Mouse (Mus musculus) forebrain, embryonic 10.5 days (tissue): Measurements from ENCODE around the gene Pdss2. TPM values are rescaled to one million over a fixed set of nuclear protein-coding genes. Genes with fewer than 3 reads are reported as not detected.
A peak's percentile ranks its signal among the peaks of the same experiment; 100 is the strongest.

Source experiments
- DNase-seq: peaks from one replicate; pipeline ENCODE4 v3.0.0-alpha.2; 2017; ENCODE audit warnings: low spot score; ENCODE audit errors: extremely low spot score
- H3K27ac ChIP-seq: fragments of 300-500 bp; sonication (generic); 2 replicates; pipeline ENCODE4 v1.5.1; 2016; ENCODE audit warnings: mild to moderate bottlenecking
- H3K27me3 ChIP-seq: fragments of 300-500 bp; sonication (generic); 2 replicates; pipeline ENCODE4 v1.6.1; 2016; ENCODE audit warnings: mild to moderate bottlenecking; ENCODE audit not compliant: poor library complexity, severe bottlenecking
- H3K36me3 ChIP-seq: fragments of 300-500 bp; sonication (generic); replicated peaks from 2 replicates; pipeline ENCODE4 v1.6.1; 2016; ENCODE audit warnings: mild to moderate bottlenecking, moderate library complexity
- H3K4me1 ChIP-seq: fragments of 300-500 bp; sonication (generic); 2 replicates; pipeline ENCODE4 v1.6.1; 2016
- H3K4me3 ChIP-seq: fragments of 300-500 bp; sonication (generic); 2 replicates; pipeline ENCODE4 v1.5.1; 2016; ENCODE audit warnings: mild to moderate bottlenecking, moderate library complexity
- H3K9me3 ChIP-seq: fragments of 300-500 bp; sonication (generic); 2 replicates; pipeline ENCODE4 v1.6.1; 2016; ENCODE audit warnings: mild to moderate bottlenecking, moderate library complexity
- WGBS: fragments of 180-500 bp; shearing (Covaris S2); methylation state at CpG from one replicate; pipeline ENCODE4 v1.1.7; 2016; 5-methylcytosine and 5-hydroxymethylcytosine counted together
- polyA plus RNA-seq: library from polyadenylated mRNA; unstranded; fragments of >200 nt; fragmentation: Nextera tagmentation; extraction: Ambion mirVana; gene quantifications from 2 replicates; pipeline ENCODE4 v1.2.1, GENCODE M21; 2016

Pdss2 gene
- polyA plus RNA-seq, 1 experiment from 2014 or later, result 17.1 TPM

DNA sequence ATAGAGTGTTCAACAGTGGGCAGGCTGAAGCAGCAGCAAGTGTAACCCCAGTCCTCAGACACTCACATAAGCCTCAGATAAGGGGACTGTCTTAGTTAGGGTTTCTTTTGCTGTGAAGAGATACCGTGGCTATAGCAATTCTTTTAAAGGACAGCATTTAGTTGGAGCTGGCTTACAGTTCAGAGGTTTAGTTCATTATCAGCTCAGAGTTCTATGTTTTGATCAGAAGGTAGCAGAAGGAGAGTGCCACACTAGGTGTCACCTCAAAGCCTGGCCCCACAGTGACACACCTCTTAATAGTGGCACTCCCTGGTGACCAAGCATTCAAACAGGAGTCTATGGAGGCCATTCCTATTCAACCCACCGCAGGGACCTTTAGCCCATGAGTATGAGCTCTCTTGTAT, 70.0 kb downstream of the Pdss2 start:
- Histone ChIP-seq H3K4me1 (no peaks in the 10 kb centered on the region), H3K36me3 (no peaks in the 10 kb centered on the region), H3K4me3 (no peak overlapping the region), H3K27ac (no peak overlapping the region), H3K27me3 (no peaks in the 10 kb centered on the region), H3K9me3 (no peaks in the 10 kb centered on the region)
- DNase-seq, result no peak
- WGBS, result 93% methylated on average over 2 of the region's 2 CpGs

DNA sequence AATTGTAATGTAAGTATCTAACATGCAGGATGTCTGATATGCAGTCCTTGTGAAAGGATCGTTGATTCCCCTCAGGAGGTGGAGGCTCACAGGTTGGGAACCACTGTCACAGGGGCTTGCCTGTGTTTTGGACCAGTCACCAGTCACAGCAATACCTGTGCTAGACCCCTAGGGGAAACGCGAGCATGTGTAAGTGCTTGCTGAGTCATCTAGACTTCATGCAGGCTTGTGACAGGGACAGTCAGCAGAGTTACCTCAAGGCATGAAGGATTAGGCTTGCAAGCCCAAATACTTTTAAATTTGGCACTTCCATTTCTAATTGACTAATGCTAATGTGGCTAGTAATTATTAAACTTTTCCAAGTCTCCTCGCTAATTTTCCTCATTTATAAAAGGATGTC, 71.2 kb downstream of the Pdss2 start:
- Histone ChIP-seq H3K4me3 (no peak overlapping the region), H3K27ac (no peak overlapping the region), H3K4me1 (no peaks in the 10 kb centered on the region), H3K9me3 (no peaks in the 10 kb centered on the region), H3K27me3 (no peaks in the 10 kb centered on the region), H3K36me3 (no peaks in the 10 kb centered on the region)
- no peak for DNase-seq
- WGBS, result 83% methylated on average over 4 of the region's 4 CpGs

DNA sequence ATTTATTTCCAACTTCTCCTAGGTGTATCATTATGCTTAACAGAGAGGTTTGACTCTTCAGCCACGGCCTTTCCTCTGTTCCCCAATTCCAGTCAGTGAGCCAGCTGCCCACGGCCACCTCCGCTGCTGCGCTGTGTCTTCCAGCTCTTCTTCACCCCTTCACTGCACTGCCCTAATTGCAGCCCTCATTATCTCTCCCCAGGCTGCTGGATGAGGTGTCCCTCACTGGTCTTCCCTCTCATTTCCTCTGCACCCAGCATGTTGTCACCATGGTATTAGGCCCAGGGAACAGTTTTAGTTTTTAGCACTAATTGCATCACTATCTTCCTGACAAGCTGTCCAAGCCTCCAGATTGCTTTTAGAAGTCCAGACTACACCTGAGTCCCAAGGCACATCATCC, 73.0 kb downstream of the Pdss2 start:
- no peaks in the 10 kb centered on the region for H3K9me3 ChIP-seq
- no peaks in the 10 kb centered on the region for H3K4me1 ChIP-seq
- DNase-seq, result no peak
- no peaks in the 10 kb centered on the region for H3K27me3 ChIP-seq
- 75% methylated on average over 4 of the region's 4 CpGs for WGBS
- H3K4me3 ChIP-seq, result no peak overlapping the region
- no peak overlapping the region for H3K27ac ChIP-seq
- H3K36me3 ChIP-seq, result no peaks in the 10 kb centered on the region

DNA sequence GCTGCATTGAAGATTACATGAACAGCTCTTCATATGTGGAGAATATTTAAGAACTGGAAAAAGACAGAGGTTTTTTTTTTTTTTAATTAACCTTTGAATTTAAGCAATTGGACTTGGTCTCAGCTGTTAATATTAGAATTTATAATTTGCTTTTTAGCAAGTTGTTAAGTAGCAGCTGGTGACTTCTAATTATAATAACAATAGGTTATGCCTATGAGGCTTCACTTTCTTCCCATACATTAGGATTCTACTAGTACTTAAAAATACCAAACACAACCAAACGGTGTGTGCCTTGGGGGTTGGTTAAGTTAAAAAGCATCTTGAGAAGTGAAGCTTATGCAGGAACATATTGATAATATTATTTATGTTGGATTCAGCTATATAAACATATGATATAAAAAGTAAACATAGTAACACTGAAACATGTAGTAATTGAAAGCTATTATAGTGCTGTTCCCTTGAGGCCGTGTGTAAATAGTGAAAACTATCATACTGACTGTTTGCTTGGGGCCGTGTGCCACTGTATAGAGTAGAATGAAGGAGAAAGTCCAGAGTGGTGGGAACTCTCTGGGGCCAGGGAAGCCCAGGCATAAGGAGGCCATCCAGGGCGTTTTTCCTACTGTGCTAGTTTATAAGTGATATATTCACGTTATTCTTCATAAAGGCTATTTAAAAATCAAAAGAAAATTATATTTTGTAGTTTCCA, 87.0 kb downstream of the Pdss2 start:
- Histone ChIP-seq H3K9me3 (no peaks in the 10 kb centered on the region), H3K27ac (no peak overlapping the region), H3K27me3 (no peaks in the 10 kb centered on the region), H3K36me3 (no peaks in the 10 kb centered on the region), H3K4me1 (peaks cover 13% of the 10 kb centered on the region; the same call in 1 of the 2 replicates), H3K4me3 (no peak overlapping the region)
- 94% methylated on average over 5 of the region's 5 CpGs for WGBS
- DNase-seq, result no peak

DNA sequence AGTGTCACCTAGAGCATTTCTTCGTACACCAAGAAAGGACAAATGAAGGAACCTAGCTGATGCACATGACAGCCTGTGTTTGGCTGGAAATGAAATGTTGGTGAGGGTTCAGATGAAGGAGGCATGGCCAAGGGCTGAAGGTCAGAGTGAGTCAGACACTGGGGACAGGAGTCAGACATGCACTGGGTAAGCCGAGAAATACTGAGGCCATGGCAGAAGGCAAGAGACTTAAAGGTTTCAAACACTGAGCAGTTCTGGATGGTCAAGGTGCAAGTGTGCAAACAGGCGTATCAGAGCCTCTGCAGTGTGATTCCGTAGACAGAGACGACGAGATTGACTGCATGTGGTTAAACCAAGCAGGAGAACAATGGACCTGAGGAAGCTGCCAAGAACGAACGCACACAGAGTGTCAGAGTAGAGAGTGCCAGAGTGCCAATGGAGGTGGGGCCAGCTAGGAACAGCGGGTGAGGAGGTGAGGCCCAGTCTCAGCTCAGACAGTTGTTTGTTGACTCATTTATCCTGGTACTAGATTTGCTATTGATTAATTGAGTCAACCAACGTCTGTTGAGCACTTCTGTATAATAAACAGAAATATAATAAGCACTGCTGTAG, 89.6 kb downstream of the Pdss2 start:
- Histone ChIP-seq H3K9me3 (no peaks in the 10 kb centered on the region), H3K4me1 (peaks cover 13% of the 10 kb centered on the region; the same call in 1 of the 2 replicates), H3K27ac (no peak overlapping the region), H3K36me3 (no peaks in the 10 kb centered on the region), H3K4me3 (no peak overlapping the region), H3K27me3 (no peaks in the 10 kb centered on the region)
- WGBS, result 80% methylated on average over 10 of the region's 10 CpGs
- DNase-seq, result no peak

DNA sequence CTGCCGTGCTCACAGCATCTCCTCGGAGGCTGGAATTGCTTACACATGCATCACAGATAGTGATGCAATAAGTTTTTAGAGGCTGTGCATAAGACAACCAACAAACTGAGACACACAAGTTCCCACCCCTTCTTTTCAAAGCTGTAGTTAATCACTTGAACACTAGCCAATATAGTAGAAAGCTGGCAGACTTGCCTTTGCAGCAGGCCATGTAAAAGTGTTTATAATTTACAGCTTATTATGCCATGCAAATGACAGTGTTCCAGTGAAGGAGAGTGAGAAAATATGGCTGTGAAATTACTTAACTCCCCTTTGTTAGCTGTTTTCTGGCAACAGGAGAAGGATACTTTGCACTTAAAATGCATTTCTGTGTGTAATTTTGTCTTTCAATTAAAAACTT, 90.9 kb downstream of the Pdss2 start:
- Histone ChIP-seq H3K27ac (no peak overlapping the region), H3K4me1 (peaks cover 13% of the 10 kb centered on the region), H3K9me3 (no peaks in the 10 kb centered on the region), H3K27me3 (no peaks in the 10 kb centered on the region), H3K4me3 (no peak overlapping the region), H3K36me3 (no peaks in the 10 kb centered on the region)
- WGBS, result 91% methylated on average over 2 of the region's 2 CpGs
- no peak for DNase-seq

DNA sequence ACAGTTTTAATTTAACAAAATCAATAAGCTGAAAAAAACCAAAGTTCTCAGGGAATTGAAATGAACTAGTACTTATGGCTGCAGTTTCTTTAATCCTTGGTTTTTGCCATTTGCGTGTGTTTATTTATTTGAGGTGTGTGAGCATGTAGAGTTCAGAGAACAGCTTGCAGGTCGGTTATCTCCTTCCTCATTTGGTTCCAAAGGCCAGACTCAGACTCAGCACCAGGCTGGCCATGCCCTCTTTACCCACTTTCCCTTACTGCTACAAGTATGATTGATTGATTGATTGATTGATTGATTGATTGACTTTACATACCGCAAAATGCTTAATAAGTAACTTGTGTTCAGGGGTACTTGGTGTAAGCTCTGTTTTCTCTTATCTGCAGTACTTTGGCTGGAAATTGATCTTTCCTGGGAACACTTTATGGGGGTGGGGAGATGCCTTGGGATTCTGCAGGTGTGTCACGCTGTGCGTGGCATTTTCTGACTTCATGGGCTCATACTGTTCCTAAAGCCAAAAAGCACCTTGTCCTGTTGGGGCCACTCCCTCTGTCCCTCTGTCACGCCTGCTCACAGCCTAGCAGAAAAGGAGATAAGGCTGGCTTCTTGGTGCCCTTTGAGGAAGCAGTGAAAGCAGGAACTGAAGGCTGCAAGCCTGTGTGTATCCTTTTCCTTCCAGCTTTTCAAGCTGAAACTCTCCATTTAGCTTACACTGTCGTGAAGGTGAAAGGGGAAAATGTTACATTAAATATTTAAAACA, 91.6 kb downstream of the Pdss2 start:
- no peaks in the 10 kb centered on the region for H3K27me3 ChIP-seq
- WGBS, result 79% methylated on average over 7 of the region's 7 CpGs
- H3K4me3 ChIP-seq, result no peak overlapping the region
- no peak for DNase-seq
- H3K36me3 ChIP-seq, result no peaks in the 10 kb centered on the region
- H3K9me3 ChIP-seq, result no peaks in the 10 kb centered on the region
- peaks cover 18% of the 10 kb centered on the region for H3K4me1 ChIP-seq
- no peak overlapping the region for H3K27ac ChIP-seq

DNA sequence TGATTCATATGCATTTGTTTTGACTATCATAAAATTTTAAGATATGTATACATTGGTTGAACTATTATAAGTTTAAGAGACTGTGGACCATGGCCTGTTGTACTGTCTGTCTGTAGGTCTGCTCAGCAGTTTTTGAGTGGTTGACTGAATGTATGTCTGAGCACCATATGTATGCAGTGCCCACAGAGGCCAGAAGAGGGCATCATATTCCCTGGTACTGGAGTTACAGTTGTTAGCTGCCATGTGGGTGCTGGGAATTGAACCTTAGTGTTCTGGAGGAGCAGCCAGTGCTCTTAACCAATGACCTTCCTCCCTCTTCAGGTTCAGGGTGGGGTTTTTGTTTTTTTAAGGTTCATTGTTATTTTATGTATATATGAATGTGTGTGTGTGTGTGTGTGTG, 93.9 kb downstream of the Pdss2 start:
- H3K36me3 ChIP-seq, result no peaks in the 10 kb centered on the region
- DNase-seq, result no peak

DNA sequence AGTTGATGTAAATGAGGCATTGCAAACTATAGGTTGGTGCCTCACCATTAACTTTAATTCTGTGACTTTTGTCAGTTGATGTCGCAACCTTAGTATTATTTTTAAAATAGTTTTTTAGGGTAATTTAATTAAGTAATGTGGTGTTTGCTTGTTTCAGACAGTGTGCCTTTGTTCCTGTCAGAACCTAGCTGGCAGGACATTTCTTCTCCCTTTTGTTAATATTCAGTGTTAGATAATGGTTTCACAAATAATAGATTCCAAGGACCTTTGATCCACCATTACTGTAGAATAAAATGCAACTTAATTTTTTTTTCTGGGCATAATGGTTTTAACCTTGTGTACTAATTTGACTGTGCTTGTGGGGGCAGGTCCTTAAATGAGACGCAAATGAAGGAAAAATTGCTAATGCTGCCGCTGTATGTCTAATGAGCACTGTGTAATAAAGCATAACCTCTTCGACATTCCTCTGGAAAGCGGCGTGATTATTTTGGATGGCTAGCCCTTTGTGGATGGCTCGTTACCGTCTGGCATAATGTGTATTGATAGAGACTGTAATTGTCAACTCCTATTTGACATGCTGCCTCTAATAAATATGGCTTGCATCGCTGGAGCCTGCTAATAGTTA, 96.2 kb downstream of the Pdss2 start:
- Histone ChIP-seq H3K9me3 (no peaks in the 10 kb centered on the region), H3K27ac (no peak overlapping the region), H3K27me3 (no peaks in the 10 kb centered on the region), H3K4me1 (peaks cover 23% of the 10 kb centered on the region), H3K4me3 (no peak overlapping the region), H3K36me3 (no peaks in the 10 kb centered on the region)
- WGBS, result 81% methylated on average over 9 of the region's 9 CpGs
- no peak for DNase-seq

More for the DNA sequence above, 93.9 kb downstream of the Pdss2 start:
- no peaks in the 10 kb centered on the region for H3K9me3 ChIP-seq
- H3K27ac ChIP-seq, result no peak overlapping the region
- no peak overlapping the region for H3K4me3 ChIP-seq
- H3K4me1 ChIP-seq, result peaks cover 20% of the 10 kb centered on the region
- no peaks in the 10 kb centered on the region for H3K27me3 ChIP-seq

DNA sequence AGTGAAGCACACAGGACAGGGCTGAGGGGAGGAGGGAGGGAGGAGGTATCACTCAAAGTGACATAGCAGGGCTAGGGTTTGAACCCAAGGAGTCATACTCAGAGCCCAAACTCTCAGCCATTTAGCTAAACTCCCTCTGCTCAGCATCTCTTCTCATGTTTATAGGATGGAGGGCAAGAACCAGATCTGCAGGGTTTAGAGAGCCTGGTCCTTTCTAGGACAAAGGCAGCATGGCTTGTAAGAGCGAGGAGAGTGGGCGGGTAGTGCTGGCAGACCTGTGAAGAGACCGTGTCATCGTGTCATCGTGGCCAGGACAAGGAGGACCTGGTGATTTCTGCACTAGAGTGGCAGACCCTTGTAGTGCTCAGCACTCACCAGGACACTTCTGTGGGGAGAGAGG, 99.7 kb downstream of the Pdss2 start:
- no peak overlapping the region for H3K27ac ChIP-seq
- 94% methylated on average over 5 of the region's 5 CpGs for WGBS
- DNase-seq, result no peak
- no peaks in the 10 kb centered on the region for H3K27me3 ChIP-seq
- H3K4me1 ChIP-seq, result peaks cover 36% of the 10 kb centered on the region
- no peaks in the 10 kb centered on the region for H3K36me3 ChIP-seq
- no peak overlapping the region for H3K4me3 ChIP-seq
- no peaks in the 10 kb centered on the region for H3K9me3 ChIP-seq

DNA sequence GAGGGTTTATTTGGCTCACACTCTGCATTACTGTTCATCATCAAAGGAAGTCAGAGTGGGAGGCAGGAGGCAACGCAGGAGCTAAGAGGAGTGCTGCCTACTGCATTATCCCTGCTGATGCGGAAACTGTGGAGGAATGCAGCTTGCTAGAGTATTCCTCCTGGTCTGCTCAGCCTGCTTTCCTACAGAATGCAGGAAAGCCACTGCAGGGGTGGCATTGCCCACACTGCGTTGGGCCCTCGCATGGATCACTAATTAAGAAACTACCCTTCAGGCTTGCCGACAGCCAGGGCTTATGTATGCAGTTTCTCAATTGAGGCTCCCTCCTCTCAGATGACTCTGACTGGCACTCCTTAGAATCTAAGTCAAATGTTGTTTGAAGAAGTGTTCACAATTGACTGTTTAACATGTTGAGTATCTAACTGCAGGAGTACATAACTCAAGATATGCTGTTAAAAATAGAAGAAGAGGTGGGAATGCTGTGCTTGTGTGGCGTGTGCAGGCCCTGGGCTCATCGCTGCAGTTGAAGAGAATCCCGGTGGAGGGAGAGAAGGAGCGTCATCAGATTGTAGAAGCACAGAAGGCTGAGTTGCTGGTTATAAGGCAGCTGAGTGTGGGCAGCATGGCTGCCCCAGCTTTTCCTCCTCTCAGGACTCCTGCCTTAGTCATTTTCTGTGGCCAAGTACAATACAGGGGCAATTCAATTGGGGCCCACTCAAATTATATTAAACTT, 101.3 kb downstream of the Pdss2 start:
- Histone ChIP-seq H3K9me3 (no peaks in the 10 kb centered on the region), H3K27ac (0 out of 2 replicates have a peak overlapping the region, but pooled peaks have one; percentile 25), H3K4me3 (no peak overlapping the region), H3K36me3 (no peaks in the 10 kb centered on the region), H3K4me1 (peaks cover 32% of the 10 kb centered on the region), H3K27me3 (no peaks in the 10 kb centered on the region)
- no peak for DNase-seq
- 55% methylated on average over 9 of the region's 9 CpGs for WGBS

DNA sequence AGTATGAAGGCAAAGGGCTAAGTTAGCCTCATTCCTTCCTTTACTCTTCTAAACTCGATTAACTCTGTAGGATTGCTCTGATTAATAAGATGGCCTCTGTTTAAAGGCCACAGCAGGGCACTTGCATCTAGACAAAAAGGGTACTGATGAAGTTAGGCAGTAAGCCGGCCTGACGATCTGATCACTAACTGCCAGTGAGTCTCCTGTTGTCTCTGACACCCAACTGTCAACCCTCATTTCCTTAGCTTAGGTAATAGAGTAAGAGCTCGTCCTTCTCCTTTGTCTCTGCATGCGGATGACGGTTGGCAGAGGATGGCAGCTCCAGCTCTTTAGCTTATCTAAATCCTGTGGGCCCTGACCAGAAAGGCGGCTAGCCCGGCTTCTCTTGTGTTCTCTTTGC, 102.1 kb downstream of the Pdss2 start:
- DNase-seq, result no peak
- Histone ChIP-seq H3K36me3 (no peaks in the 10 kb centered on the region), H3K4me1 (peaks cover 29% of the 10 kb centered on the region), H3K9me3 (no peaks in the 10 kb centered on the region), H3K27ac (no peak overlapping the region), H3K4me3 (no peak overlapping the region), H3K27me3 (no peaks in the 10 kb centered on the region)
- WGBS, result 13% methylated on average over 8 of the region's 8 CpGs
